Mouse (Mus musculus): ENCODE measurements around the gene Bmi1.

Bmi1 gene
- long read RNA-seq, experiment 1, transcript Bmi1-201 (10 exons, 3,594 nt), result major isoform, 7 of 9 reads
- long read RNA-seq, experiment 1, partial matches to known transcripts, result 1 of 9 reads
- long read RNA-seq, experiment 1, other reads (novel, unspliced or antisense), result 1 of 9 reads
- long read RNA-seq, experiment 2, transcript Bmi1-201 (10 exons, 3,594 nt), result major isoform, 7 of 12 reads
- long read RNA-seq, experiment 2, partial matches to known transcripts, result 2 of 12 reads
- long read RNA-seq, experiment 2, other reads (novel, unspliced or antisense), result 3 of 12 reads

DNA sequence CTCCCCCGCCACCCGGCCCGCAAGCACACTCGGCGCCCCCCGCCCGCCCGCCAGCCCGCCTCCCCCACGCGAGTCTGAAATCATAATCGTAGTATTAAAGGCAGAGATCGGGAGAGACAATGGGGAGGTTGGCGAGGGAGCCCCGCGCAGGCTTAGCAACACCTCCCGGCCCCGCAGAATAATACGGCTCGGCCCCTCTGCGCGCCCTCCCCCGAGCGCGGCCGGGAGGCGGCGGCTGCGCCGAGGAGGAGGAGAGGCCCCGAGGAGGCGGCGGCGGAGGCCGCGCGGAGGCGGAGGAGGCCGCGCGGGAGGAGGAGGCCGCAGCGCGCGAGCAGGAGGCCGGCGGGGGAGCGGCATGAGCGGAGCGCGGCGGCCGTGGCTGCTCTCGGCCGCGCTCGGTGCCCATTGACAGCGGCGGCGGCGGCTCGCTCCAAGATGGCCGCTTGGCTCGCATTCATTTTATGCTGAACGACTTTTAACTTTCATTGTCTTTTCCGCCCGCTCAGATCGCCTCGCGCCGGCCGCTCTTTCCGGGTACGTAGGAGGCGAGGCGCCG lies at the start of gene Bmi1:
Gene Bmi1 (plus strand): TSS at position 83 of the 556 bp plus-strand sequence.
- intact Hi-C loops (cut with DNase I), result loop anchor here (5.0 to 10.0 kb wide), 3 partner anchors 90 to 620 kb away; partner anchors contain the start of genes 4930426L09Rik, Mllt10 and Pip4k2a

GRCm38 (mm10) chr2:18630547-18630946 lies 46.3 kb upstream of the Bmi1 start:
- intact Hi-C loops (cut with DNase I), result no loop called here

GRCm38 (mm10) chr2:18635052-18635451 lies 41.8 kb upstream of the Bmi1 start:
- intact Hi-C loops (cut with DNase I), result no loop called here

DNA sequence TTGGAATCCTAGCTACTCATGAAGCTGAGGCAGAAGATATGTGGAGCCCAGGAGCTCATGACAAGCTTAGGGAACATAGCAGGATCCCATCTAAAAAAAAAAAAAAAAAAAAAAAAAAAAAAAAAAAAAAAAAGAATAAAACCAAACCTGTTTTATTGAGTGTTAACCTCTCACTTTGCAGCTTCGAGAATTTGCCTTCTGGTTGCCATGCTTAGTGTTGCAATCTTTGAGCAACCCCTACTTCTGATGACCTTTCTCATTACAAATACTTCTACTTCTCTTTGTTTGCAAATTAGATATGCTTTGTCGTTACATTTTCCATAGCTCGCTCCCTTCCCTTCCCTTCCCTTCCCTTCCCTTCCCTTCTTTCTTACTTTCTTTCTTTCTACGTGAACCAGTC lies 28.3 kb upstream of the Bmi1 start:
- intact Hi-C loops (cut with DNase I), result no loop called here

GRCm38 (mm10) chr2:18654821-18655220 lies 22.0 kb upstream of the Bmi1 start:
- intact Hi-C loops (cut with DNase I), result no loop called here

GRCm38 (mm10) chr2:18664003-18664402 lies 12.8 kb upstream of the Bmi1 start:
- intact Hi-C loops (cut with DNase I), result no loop called here

DNA sequence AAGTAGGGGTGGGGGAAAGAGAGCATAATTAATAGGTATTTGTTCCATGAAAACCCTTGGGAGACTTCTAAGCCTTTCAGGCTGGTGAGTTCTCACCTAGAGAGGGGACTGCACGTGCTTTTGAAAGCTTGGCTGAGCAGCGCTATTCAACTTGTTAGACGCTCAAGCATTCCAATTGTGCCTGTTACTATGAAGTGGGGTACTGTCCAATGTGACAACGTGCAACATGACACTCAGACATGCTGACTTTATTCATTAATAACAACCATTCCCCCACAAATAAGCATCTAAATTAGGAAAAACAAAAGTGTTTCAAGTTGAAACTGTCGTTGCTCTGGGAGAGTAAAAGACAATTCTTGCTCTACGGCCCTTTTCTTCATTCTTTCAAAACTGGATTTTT lies 5.8 kb upstream of the Bmi1 start:
- intact Hi-C loops (cut with DNase I), result loop anchor here (5.0 to 10.0 kb wide), 2 partner anchors 84 to 324 kb away; partner anchors contain the start of genes 4930426L09Rik and Pip4k2a

- intact Hi-C loops (cut with DNase I), result loop anchor here (5.0 to 10.0 kb wide), 2 partner anchors 85 to 323 kb away; partner anchors contain the start of genes 4930426L09Rik and Pip4k2a
Measured at GRCm38 (mm10) chr2:18672133-18672765, 4.6 kb upstream of the Bmi1 start, which contains the start of gene Commd3. Gene Commd3, plus strand, starts transcription at chr2:18672384.

- intact Hi-C loops (cut with DNase I), result loop anchor here (5.0 to 10.0 kb wide), 2 partner anchors 85 to 322 kb away; partner anchors contain the start of genes 4930426L09Rik and Pip4k2a
Measured at GRCm38 (mm10) chr2:18672766-18673164, 4.1 kb upstream of the Bmi1 start.

GRCm38 (mm10) chr2:18673766-18674165 lies 3.1 kb upstream of the Bmi1 start:
- intact Hi-C loops (cut with DNase I), result loop anchor here (5.0 to 10.0 kb wide), 2 partner anchors 86 to 321 kb away; partner anchors contain the start of genes 4930426L09Rik and Pip4k2a

GRCm38 (mm10) chr2:18674193-18674902 lies 2.5 kb upstream of the Bmi1 start:
- intact Hi-C loops (cut with DNase I), result loop anchor here (5.0 to 10.0 kb wide), 2 partner anchors 87 to 320 kb away; partner anchors contain the start of genes 4930426L09Rik and Pip4k2a

DNA sequence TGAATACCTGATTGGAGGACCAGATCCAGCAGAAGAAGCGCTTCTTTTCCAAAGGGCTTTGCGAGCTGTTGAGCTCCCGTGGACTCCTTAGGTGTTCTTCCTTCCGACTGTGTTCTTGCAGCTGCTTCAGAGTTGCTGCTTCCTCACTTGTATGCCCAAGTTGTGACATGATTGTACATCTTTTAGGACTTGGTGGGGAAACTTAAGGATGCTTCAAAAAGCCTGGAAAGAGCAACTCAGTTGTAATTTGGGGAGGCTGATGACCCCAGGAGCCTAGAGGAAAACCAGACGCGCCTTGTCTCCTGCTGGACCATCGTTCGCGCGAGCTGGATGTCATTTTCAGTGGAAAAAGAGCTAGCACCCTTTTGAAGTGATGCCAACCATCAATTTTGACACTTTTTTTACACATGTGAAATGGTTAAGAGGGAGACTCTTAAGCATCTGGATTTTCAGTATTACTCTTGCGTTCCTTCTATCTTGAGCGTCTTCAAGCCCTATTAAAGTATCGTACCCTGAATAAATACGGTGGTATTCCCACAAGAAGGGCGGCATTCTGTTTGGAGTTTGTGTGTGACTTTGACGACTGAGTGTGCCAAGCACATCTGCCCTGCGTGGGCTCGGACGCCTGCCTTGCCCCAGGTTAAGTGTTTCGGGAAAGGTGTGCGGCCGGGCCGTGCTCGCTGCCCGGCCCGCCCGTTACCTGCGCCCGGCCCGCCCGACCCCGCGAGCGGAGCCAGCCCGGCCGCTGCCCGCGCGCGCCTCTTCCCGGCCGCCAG lies 949 bp upstream of the Bmi1 start:
- intact Hi-C loops (cut with DNase I), result loop anchor here (5.0 to 10.0 kb wide), 3 partner anchors 91 to 619 kb away; partner anchors contain the start of genes 4930426L09Rik, Mllt10 and Pip4k2a

GRCm38 (mm10) chr2:18676457-18676935 lies 322 bp upstream of the Bmi1 start:
- intact Hi-C loops (cut with DNase I), result loop anchor here (5.0 to 10.0 kb wide), 3 partner anchors 91 to 619 kb away; partner anchors contain the start of genes 4930426L09Rik, Mllt10 and Pip4k2a

DNA sequence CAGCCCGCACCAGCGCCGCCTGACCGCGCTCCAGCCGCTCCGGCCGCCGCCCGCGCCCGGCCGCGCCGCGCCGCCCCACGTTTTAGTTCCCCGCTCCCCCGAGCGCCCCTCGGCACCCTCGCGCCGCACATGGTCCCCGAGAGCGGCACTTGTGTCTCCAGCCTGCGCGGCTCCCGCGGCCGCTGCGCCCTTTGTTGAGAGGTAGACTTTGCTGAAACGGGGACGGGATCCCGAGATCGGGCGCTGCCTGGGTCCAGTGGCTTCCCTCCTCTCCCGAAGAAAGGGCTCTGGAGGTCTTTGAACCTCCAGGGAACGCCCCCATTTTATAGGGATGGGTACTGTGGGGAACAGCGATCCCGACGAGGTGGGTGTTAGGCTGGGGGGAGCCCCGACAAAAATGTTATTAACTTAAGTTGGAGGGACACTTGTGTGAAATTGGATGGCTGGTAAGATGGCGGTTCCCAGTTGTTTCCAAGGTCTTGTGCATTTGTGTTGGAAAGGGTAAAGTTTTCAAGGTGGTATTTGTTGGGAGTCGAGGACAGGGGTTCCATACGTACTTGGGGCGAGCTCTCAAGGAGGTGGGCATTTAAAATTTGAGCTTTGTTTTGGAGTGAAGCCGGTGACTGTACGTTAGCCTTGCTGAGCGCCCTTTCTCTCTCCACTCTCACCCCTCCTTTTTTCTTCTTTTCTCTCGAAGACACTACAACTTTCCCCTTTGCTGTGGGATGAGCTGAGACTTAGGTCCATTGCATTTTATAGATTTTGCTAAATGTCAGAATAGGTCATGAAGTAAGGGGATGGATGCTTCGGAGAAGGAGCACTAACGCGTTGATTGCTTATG lies 1.0 kb downstream of the Bmi1 start:
- intact Hi-C loops (cut with DNase I), result loop anchor here (5.0 to 10.0 kb wide), 3 partner anchors 89 to 621 kb away; partner anchors contain the start of genes 4930426L09Rik, Mllt10 and Pip4k2a

DNA sequence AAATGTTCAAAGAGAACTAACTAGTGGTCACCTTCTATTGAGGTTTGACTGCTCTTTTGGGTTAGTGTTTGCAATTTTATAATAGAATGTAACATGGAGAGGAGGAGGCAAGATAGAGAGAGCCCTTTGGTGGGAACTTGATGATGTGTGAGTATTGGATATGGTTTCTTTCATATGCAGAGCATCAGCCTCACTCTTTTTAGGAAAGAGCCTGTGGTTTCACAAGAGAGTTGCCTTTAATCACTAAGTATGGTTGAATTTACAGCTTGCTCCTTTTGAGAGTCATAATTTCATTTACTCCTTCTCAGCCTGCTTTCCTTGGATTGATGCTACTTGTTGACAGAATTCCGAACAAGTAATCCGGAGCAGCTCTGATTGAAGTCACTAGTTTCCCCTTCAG lies 2.9 kb downstream of the Bmi1 start:
- intact Hi-C loops (cut with DNase I), result loop anchor here (5.0 to 10.0 kb wide), 3 partner anchors 88 to 622 kb away; partner anchors contain the start of genes 4930426L09Rik, Mllt10 and Pip4k2a

GRCm38 (mm10) chr2:18680501-18680900 lies 3.7 kb downstream of the Bmi1 start:
- intact Hi-C loops (cut with DNase I), result no loop called here

DNA sequence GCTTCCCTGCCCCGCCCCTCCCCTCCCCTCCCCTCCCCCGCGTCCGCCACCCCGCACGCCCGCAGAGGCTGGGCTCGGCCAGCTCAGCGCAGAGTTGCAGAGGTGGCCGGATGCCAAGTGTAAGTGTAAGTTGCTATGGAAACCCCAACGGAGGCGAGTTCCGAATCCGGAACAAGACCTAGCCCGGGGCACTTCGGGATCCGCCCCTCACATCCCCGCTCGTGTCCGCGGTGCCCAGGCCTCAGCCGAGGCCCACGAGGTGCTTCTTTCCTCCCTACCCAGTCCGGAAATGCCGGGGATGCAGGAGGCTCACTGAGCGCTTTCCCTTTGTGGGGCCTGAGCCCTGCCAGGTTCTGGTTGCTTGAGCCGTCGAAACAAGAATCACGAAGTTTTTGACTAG lies 4.1 kb downstream of the Bmi1 start:
- intact Hi-C loops (cut with DNase I), result no loop called here

DNA sequence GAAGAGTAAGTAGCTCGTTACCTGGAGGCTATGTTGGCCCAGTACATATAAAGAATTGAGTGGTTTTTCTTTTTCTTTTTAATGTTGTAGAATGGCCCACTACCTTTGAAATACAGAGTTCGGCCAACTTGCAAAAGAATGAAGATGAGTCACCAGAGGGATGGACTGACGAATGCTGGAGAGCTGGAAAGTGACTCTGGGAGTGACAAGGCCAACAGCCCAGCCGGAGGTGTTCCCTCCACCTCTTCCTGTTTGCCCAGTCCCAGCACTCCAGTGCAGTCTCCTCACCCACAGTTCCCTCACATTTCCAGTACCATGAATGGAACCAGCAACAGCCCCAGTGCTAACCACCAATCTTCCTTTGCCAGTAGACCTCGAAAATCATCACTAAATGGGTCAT lies 7.2 kb downstream of the Bmi1 start:
- intact Hi-C loops (cut with DNase I), result no loop called here

DNA sequence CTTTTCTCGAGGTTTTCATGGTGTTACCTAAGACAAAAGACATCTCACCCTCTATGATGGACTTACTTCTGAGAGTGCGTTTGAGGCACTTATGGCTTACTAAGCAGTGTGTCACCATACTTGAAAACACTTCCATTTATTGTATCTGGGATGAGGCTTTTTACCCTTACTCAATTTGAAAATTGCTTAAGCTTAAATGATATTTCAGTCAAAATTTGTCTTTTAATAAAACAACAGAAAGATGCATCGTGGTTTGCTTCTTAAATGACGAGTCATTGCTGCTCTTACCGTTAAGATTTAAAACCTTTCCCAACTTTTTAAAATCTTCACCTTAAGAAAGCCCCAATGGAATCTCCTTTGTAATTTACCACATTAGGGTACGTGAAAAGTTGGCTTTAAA lies 9.6 kb downstream of the Bmi1 start:
- intact Hi-C loops (cut with DNase I), result no loop called here

Data from adrenal gland (tissue).